Mouse (Mus musculus) kidney, embryonic 16.5 days (tissue): ENCODE measurements around the gene Styxl1. TPM values are rescaled to one million over a fixed set of nuclear protein-coding genes. Genes with fewer than 3 reads are reported as not detected.

Experiments used
- ATAC-seq: fragments of 200-750 bp; cut with Nextera tagmentation; 2 replicates; pipeline ENCODE4 v1.8.0; 2017; ENCODE audit warnings: moderate TSS enrichment; ENCODE audit not compliant: low FRiP score, low TSS enrichment
- H3K27ac ChIP-seq: fragments of 300-500 bp; sonication (generic); 2 replicates; pipeline ENCODE4 v1.5.1; 2014; ENCODE audit warnings: low read length
- H3K27me3 ChIP-seq: fragments of 300-500 bp; sonication (generic); 2 replicates; pipeline ENCODE4 v1.6.1; 2014; ENCODE audit warnings: low read length, control low read depth, mixed read lengths; ENCODE audit not compliant: insufficient read depth
- H3K36me3 ChIP-seq: fragments of 300-500 bp; sonication (generic); 2 replicates; pipeline ENCODE4 v1.6.1; 2014; ENCODE audit warnings: low read length, control low read depth, mixed read lengths; ENCODE audit not compliant: insufficient read depth
- H3K4me1 ChIP-seq: fragments of 300-500 bp; sonication (generic); 2 replicates; pipeline ENCODE4 v1.6.1; 2014; ENCODE audit warnings: low read length, control low read depth, mixed read lengths; ENCODE audit not compliant: insufficient read depth
- H3K4me2 ChIP-seq: fragments of 300-500 bp; sonication (generic); replicated peaks from 2 replicates; pipeline ENCODE4 v1.6.1; 2014; ENCODE audit warnings: low read depth, low read length
- H3K4me3 ChIP-seq: fragments of 300-500 bp; sonication (generic); 2 replicates; pipeline ENCODE4 v1.5.1; 2014; ENCODE audit warnings: mild to moderate bottlenecking, low read length
- H3K9ac ChIP-seq: fragments of 300-500 bp; sonication (generic); replicated peaks from 2 replicates; pipeline ENCODE4 v1.6.1; 2014; ENCODE audit warnings: low read length
- H3K9me3 ChIP-seq: fragments of 300-500 bp; sonication (generic); 2 replicates; pipeline ENCODE4 v1.6.1; 2016; ENCODE audit warnings: low read length, control low read depth
- WGBS: fragments of 180-500 bp; shearing (Covaris S2); extraction: QIAGEN DNeasy Blood & Tissue Kit; methylation state at CpG from one replicate; pipeline ENCODE4 v1.1.7; 2014; 5-methylcytosine and 5-hydroxymethylcytosine counted together
- microRNA-seq: library from miRNA; unstranded; fragments of <30 nt; microRNA quantifications from one replicate; pipeline ENCODE4, GENCODE M21; 2016
- polyA plus RNA-seq: library from polyadenylated mRNA; unstranded; fragments of >200 nt; fragmentation: Nextera tagmentation; extraction: Ambion mirVana; gene quantifications from 2 replicates; pipeline ENCODE4 v1.2.1, GENCODE M21; 2015

Gene Styxl1
- polyA plus RNA-seq, 1 experiment from 2014 or later: 0.42 TPM

DNA sequence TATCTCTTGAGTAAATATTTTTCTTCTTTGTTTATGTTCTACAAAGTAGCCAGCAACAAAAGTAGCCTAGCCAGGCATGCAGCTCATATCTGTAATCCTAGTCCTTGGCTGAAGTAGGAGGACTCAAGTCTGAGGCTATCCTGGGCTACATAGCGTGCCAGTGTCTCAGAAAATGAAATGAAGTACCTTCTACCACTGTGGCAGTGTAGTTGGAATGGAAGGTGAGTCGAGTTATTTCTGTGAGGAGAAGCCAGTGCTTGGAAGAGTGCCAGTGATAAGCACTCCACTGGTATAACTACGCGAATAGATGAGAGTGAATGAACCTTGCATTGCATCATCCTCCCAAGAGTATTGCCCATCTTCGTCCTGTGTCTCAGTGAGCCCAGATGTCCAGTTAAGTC is 80.5 kb downstream of the Styxl1 start:
- H3K4me3 ChIP-seq: no peak overlapping the region
- WGBS: 86% methylated on average over 5 of the region's 5 CpGs

More for the DNA sequence above, 80.5 kb downstream of the Styxl1 start:
- ATAC-seq: no peak
- peaks cover 6% of the 10 kb centered on the region; the same call in 1 of the 2 replicates for H3K4me1 ChIP-seq
- H3K27me3 ChIP-seq: no peaks in the 10 kb centered on the region
- H3K9ac ChIP-seq: no peak overlapping the region
- H3K36me3 ChIP-seq: peaks cover 5% of the 10 kb centered on the region; the same call in 1 of the 2 replicates
- H3K9me3 ChIP-seq: no peaks in the 10 kb centered on the region
- H3K4me2 ChIP-seq: no peak overlapping the region
- no peak overlapping the region for H3K27ac ChIP-seq

Small RNA genes within 50 kb of the gene (microRNA-seq; reads per million reads assigned to microRNA genes)
- not detected for gene Mir7034

Other genes with a start within 250 kb of the Styxl1 start
- 37.1 and 48.9 TPM in 2 replicates for gene Hip1, start 233.3 kb downstream of the Styxl1 start, polyA plus RNA-seq
- not detected in 2 replicates for gene Ccl26, start 214.8 kb downstream of the Styxl1 start, polyA plus RNA-seq
- gene Ccl24, start 205.3 kb downstream of the Styxl1 start, polyA plus RNA-seq: 1.8 and 2.0 TPM in 2 replicates
- gene Rhbdd2, start 145.8 kb downstream of the Styxl1 start, polyA plus RNA-seq: 51.0 and 56.5 TPM in 2 replicates
- 106 and 107 TPM in 2 replicates for gene Por, start 108.4 kb downstream of the Styxl1 start, polyA plus RNA-seq
- 74.7 and 75.4 TPM in 2 replicates for gene Tmem120a, start 33.9 kb downstream of the Styxl1 start, polyA plus RNA-seq
- gene Mdh2, start 95 bp upstream of the Styxl1 start, polyA plus RNA-seq: 690 and 691 TPM in 2 replicates
- 0.27 and 1.0 TPM in 2 replicates for gene Srrm3, start 28.5 kb upstream of the Styxl1 start, polyA plus RNA-seq
- gene Hspb1, start 109.5 kb upstream of the Styxl1 start, polyA plus RNA-seq: 69.9 and 70.5 TPM in 2 replicates
- gene Ywhag, start 156.2 kb upstream of the Styxl1 start, polyA plus RNA-seq: 193 and 202 TPM in 2 replicates
- 11.3 and 11.8 TPM in 2 replicates for gene Ssc4d, start 196.1 kb upstream of the Styxl1 start, polyA plus RNA-seq
- 0.18 and 0.20 TPM in 2 replicates for gene Zp3, start 201.7 kb upstream of the Styxl1 start, polyA plus RNA-seq
- 32.9 and 36.3 TPM in 2 replicates for gene Dtx2, start 216.4 kb upstream of the Styxl1 start, polyA plus RNA-seq